Mouse (Mus musculus): ENCODE results near the gene Sugt1. TPM values are rescaled to one million over a fixed set of nuclear protein-coding genes. Genes with fewer than 3 reads are reported as not detected.

Gene Sugt1
- polyA plus RNA-seq, 1 experiment from 2014 or later = 186 TPM

DNA sequence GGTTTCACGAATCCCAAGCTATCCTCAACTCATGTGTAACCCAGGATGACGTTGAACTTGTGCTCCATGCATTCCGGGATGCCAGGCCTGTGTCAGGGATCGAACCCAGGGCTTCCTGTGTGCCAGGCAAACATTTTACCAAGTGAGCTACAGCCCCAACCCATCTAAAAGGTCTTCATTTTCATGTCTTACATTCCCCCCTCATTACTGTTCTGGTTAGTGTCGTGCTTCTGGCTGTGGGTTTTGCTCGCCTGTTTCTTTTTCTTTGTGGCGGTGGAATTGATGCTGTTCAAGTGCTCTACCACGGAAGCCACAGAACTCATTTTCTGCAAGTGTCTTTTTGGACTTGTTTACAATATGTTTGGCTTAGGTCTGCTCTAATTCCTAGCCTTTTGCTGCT lies 3.4 kb downstream of the Sugt1 start:
- Histone ChIP-seq H3K4me3 (ENCODE audit: low read depth, low read length) (no peak overlapping the region), H3K4me2 (ENCODE audit: low read depth, low read length) (no peak overlapping the region), H3K36me3 (replicated peaks; ENCODE audit: control insufficient read depth, insufficient read depth, low read depth, low read length) (no peaks in the 10 kb centered on the region; the same call in 1 of the 2 replicates), H3K9ac (replicated peaks; ENCODE audit: low read length) (no peak overlapping the region), H3K27me3 (ENCODE audit: control insufficient read depth, insufficient read depth, low read length) (no peaks in the 10 kb centered on the region), H3K9me3 (replicated peaks; ENCODE audit: control insufficient read depth, low read length) (no peaks in the 10 kb centered on the region), H3K27ac (replicated peaks; ENCODE audit: low read depth, low read length) (no peak overlapping the region), H3K4me1 (ENCODE audit: control insufficient read depth, insufficient read depth, low read length) (peaks cover 4% of the 10 kb centered on the region)
- ATAC-seq (replicated peaks; ENCODE audit: insufficient number of reproducible peaks, low FRiP score, low TSS enrichment, low read depth) (no peak), DNase-seq (ENCODE audit: low spot score) (no peak)
- 96% methylated on average over 8 of the region's 8 CpGs for WGBS

DNA sequence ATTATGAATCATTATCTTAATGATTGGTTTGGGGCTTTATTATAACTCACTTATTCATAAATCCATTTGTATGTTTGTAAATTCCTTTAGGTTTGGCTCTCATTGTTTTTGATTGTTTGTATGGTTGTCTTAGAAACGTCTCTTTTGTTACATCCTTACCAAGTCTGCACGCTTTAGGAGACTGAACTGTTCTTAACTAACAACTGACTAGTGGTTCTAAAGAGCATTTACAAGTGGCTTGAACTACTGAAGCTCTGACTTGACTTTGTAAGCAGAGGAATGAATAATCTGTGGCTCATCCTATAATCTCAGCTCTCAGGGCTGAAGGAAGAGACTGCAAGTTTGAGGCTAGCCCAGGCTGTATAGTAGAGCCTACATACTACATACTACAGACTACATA lies 4.1 kb downstream of the Sugt1 start:
- DNase-seq (ENCODE audit: low spot score) = no peak
- Histone ChIP-seq H3K9me3 (replicated peaks; ENCODE audit: control insufficient read depth, low read length) (no peaks in the 10 kb centered on the region), H3K4me2 (ENCODE audit: low read depth, low read length) (no peak overlapping the region), H3K27ac (replicated peaks; ENCODE audit: low read depth, low read length) (no peak overlapping the region), H3K4me1 (ENCODE audit: control insufficient read depth, insufficient read depth, low read length) (peaks cover 4% of the 10 kb centered on the region), H3K4me3 (ENCODE audit: low read depth, low read length) (no peak overlapping the region), H3K36me3 (replicated peaks; ENCODE audit: control insufficient read depth, insufficient read depth, low read depth, low read length) (no peaks in the 10 kb centered on the region; the same call in 1 of the 2 replicates), H3K27me3 (ENCODE audit: control insufficient read depth, insufficient read depth, low read length) (no peaks in the 10 kb centered on the region), H3K9ac (replicated peaks; ENCODE audit: low read length) (no peak overlapping the region)
- ATAC-seq (replicated peaks; ENCODE audit: insufficient number of reproducible peaks, low FRiP score, low TSS enrichment, low read depth) = no peak
- 92% methylated on average over 2 of the region's 2 CpGs for WGBS

DNA sequence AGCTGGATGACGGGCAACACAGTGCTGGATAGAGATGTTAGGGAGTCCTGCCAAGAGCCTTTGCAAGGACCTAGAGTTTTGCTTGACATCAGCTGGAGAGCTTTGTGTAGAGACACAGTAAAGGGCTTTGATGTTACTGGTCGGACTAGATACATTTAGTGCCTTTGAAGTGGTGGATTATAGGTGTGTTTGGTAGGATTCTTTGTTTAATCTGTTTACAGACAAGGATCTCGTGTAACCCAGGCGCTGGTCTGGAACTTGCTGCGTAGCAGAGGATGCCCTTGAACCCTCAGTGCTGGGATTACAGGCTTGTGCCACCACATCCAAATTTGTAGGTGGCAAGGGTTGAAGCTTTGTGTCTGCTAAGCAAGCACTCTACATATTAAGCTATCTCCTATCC lies 6.6 kb downstream of the Sugt1 start:
- Histone ChIP-seq H3K27ac (replicated peaks; ENCODE audit: low read depth, low read length) (no peak overlapping the region), H3K9ac (replicated peaks; ENCODE audit: low read length) (no peak overlapping the region), H3K36me3 (replicated peaks; ENCODE audit: control insufficient read depth, insufficient read depth, low read depth, low read length) (no peaks in the 10 kb centered on the region; the same call in none of the 2 replicates), H3K9me3 (replicated peaks; ENCODE audit: control insufficient read depth, low read length) (no peaks in the 10 kb centered on the region), H3K4me2 (ENCODE audit: low read depth, low read length) (no peak overlapping the region), H3K4me1 (ENCODE audit: control insufficient read depth, insufficient read depth, low read length) (no peaks in the 10 kb centered on the region), H3K4me3 (ENCODE audit: low read depth, low read length) (no peak overlapping the region), H3K27me3 (ENCODE audit: control insufficient read depth, insufficient read depth, low read length) (no peaks in the 10 kb centered on the region)
- ATAC-seq (replicated peaks; ENCODE audit: insufficient number of reproducible peaks, low FRiP score, low TSS enrichment, low read depth) (no peak), DNase-seq (ENCODE audit: low spot score) (no peak)
- WGBS = 91% methylated on average over 5 of the region's 5 CpGs

DNA sequence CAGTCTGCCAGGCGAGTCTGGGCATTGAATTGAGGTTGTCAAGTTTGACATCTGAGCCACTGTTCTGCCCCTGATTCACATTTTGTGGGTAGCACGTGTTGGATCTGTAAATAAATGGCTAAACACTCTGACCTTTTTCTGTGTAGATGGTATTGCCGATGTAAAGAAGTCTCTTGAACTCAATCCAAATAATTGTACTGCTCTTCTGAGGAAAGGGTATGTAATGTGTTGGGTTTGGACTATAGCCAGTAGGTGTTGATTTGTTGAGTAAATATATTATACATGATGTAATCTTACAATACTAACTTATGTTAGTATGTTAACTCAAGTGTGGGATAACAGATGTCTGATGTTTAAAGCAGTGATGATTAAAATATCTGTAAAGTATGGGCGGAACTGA lies 9.1 kb downstream of the Sugt1 start:
- H3K4me1 ChIP-seq (ENCODE audit: control insufficient read depth, insufficient read depth, low read length) = no peaks in the 10 kb centered on the region
- no peaks in the 10 kb centered on the region for H3K9me3 ChIP-seq (replicated peaks; ENCODE audit: control insufficient read depth, low read length)
- no peak overlapping the region for H3K4me3 ChIP-seq (ENCODE audit: low read depth, low read length)
- H3K27me3 ChIP-seq (ENCODE audit: control insufficient read depth, insufficient read depth, low read length) = no peaks in the 10 kb centered on the region
- no peak overlapping the region for H3K9ac ChIP-seq (replicated peaks; ENCODE audit: low read length)
- WGBS = 90% methylated on average over 4 of the region's 4 CpGs
- ATAC-seq (replicated peaks; ENCODE audit: insufficient number of reproducible peaks, low FRiP score, low TSS enrichment, low read depth) (no peak), DNase-seq (ENCODE audit: low spot score) (no peak)
- H3K36me3 ChIP-seq (replicated peaks; ENCODE audit: control insufficient read depth, insufficient read depth, low read depth, low read length) = no peaks in the 10 kb centered on the region; the same call in 1 of the 2 replicates
- no peak overlapping the region for H3K27ac ChIP-seq (replicated peaks; ENCODE audit: low read depth, low read length)
- H3K4me2 ChIP-seq (ENCODE audit: low read depth, low read length) = no peak overlapping the region

DNA sequence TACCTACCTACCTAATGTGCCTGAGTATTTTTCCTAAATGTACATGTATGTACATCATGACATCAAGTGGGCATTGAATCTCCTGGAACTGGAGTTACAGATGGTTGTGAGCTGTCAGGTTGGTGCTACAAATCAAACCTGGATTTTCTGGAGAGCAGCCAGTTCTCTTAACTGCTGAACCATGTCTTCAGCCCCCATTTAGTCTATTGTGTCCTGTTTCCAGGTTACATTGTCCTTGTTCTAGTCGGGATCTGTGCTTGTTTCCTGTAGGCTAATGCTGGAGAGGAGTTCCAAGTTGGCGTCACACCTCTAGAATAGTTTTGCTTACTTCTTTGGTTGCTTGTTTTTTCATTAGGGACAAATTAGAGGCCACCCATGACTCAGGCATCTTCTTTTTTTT lies 18.4 kb downstream of the Sugt1 start:
- Histone ChIP-seq H3K36me3 (replicated peaks; ENCODE audit: control insufficient read depth, insufficient read depth, low read depth, low read length) (no peaks in the 10 kb centered on the region; the same call in none of the 2 replicates), H3K4me2 (ENCODE audit: low read depth, low read length) (no peak overlapping the region), H3K4me1 (ENCODE audit: control insufficient read depth, insufficient read depth, low read length) (no peaks in the 10 kb centered on the region), H3K9ac (replicated peaks; ENCODE audit: low read length) (no peak overlapping the region), H3K4me3 (ENCODE audit: low read depth, low read length) (no peak overlapping the region), H3K27ac (replicated peaks; ENCODE audit: low read depth, low read length) (no peak overlapping the region), H3K27me3 (ENCODE audit: control insufficient read depth, insufficient read depth, low read length) (no peaks in the 10 kb centered on the region), H3K9me3 (replicated peaks; ENCODE audit: control insufficient read depth, low read length) (no peaks in the 10 kb centered on the region)
- ATAC-seq (replicated peaks; ENCODE audit: insufficient number of reproducible peaks, low FRiP score, low TSS enrichment, low read depth) (no peak), DNase-seq (ENCODE audit: low spot score) (no peak)
- 80% methylated on average over 2 of the region's 2 CpGs for WGBS

DNA sequence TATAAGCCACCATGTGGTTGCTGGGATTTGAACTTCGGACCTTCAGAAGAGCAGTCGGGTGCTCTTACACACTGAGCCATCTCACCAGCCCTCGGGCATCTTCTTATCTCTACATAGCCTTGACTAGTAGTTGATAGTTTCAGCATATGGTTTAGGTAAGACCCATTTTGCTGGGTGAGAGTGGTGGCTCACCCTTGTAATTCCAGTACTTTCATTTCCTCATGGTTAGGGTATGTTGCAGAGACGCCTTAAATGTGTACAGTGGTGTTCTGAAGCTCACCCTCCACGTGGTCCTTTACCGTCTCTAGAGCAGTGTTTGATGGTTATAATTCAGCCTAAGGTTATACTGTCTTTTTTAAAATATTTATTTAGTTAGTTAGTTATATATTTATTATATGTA lies 18.9 kb downstream of the Sugt1 start:
- Histone ChIP-seq H3K4me3 (ENCODE audit: low read depth, low read length) (no peak overlapping the region), H3K4me2 (ENCODE audit: low read depth, low read length) (no peak overlapping the region), H3K4me1 (ENCODE audit: control insufficient read depth, insufficient read depth, low read length) (no peaks in the 10 kb centered on the region), H3K27ac (replicated peaks; ENCODE audit: low read depth, low read length) (no peak overlapping the region), H3K27me3 (ENCODE audit: control insufficient read depth, insufficient read depth, low read length) (no peaks in the 10 kb centered on the region), H3K36me3 (replicated peaks; ENCODE audit: control insufficient read depth, insufficient read depth, low read depth, low read length) (no peaks in the 10 kb centered on the region; the same call in none of the 2 replicates), H3K9ac (replicated peaks; ENCODE audit: low read length) (no peak overlapping the region), H3K9me3 (replicated peaks; ENCODE audit: control insufficient read depth, low read length) (no peaks in the 10 kb centered on the region)
- DNase-seq (ENCODE audit: low spot score) (no peak), ATAC-seq (replicated peaks; ENCODE audit: insufficient number of reproducible peaks, low FRiP score, low TSS enrichment, low read depth) (no peak)
- WGBS = 94% methylated on average over 6 of the region's 6 CpGs

DNA sequence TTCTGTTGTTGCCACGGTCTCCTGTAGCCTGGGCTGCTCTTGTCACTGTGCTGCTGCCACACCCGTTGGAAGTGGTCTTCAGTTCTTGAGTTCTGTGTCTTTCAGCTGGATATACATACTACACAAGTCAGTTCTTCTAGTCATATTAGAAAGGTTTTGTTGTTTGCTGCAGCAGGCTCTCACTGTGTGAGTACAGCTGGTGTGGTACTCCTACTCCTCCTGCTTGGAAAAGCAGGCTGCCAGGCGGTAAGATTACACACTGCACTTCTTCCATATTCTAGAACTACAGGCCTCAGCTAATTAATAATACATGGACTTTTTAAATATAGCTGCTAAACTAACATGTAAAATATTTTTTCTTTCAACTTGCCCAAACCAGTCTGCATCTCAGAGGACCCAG lies 19.4 kb downstream of the Sugt1 start:
- no peak overlapping the region for H3K9ac ChIP-seq (replicated peaks; ENCODE audit: low read length)
- ATAC-seq (replicated peaks; ENCODE audit: insufficient number of reproducible peaks, low FRiP score, low TSS enrichment, low read depth) (no peak), DNase-seq (ENCODE audit: low spot score) (no peak)
- H3K4me2 ChIP-seq (ENCODE audit: low read depth, low read length) = no peak overlapping the region
- H3K4me3 ChIP-seq (ENCODE audit: low read depth, low read length) = no peak overlapping the region
- H3K36me3 ChIP-seq (replicated peaks; ENCODE audit: control insufficient read depth, insufficient read depth, low read depth, low read length) = no peaks in the 10 kb centered on the region; the same call in none of the 2 replicates
- no peaks in the 10 kb centered on the region for H3K27me3 ChIP-seq (ENCODE audit: control insufficient read depth, insufficient read depth, low read length)
- H3K4me1 ChIP-seq (ENCODE audit: control insufficient read depth, insufficient read depth, low read length) = no peaks in the 10 kb centered on the region
- WGBS = 92% methylated on average over 3 of the region's 3 CpGs
- no peaks in the 10 kb centered on the region for H3K9me3 ChIP-seq (replicated peaks; ENCODE audit: control insufficient read depth, low read length)
- H3K27ac ChIP-seq (replicated peaks; ENCODE audit: low read depth, low read length) = no peak overlapping the region

DNA sequence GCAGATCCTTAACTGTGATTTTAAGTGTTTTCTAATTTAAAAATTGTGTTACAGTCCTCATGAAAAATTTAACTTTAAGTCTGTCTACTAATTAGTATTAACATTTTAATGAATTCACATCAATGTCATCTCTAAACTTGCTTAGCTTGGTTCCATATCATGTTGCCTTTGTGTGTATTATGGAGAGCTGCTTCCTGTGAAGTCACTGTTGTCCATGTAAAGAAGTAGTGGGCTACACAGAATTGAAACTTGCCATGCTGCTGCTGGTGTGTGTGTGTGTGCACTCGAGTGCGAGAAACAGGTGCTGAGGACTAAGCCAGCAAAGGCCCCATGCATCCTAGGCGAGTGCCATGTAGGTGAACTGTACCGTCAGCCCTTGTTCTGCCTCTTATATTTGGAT lies 19.9 kb downstream of the Sugt1 start:
- no peak for ATAC-seq (replicated peaks; ENCODE audit: insufficient number of reproducible peaks, low FRiP score, low TSS enrichment, low read depth)
- no peaks in the 10 kb centered on the region for H3K27me3 ChIP-seq (ENCODE audit: control insufficient read depth, insufficient read depth, low read length)
- no peak overlapping the region for H3K27ac ChIP-seq (replicated peaks; ENCODE audit: low read depth, low read length)
- H3K4me3 ChIP-seq (ENCODE audit: low read depth, low read length) = no peak overlapping the region
- H3K9ac ChIP-seq (replicated peaks; ENCODE audit: low read length) = no peak overlapping the region
- no peaks in the 10 kb centered on the region; the same call in none of the 2 replicates for H3K36me3 ChIP-seq (replicated peaks; ENCODE audit: control insufficient read depth, insufficient read depth, low read depth, low read length)
- H3K4me1 ChIP-seq (ENCODE audit: control insufficient read depth, insufficient read depth, low read length) = no peaks in the 10 kb centered on the region
- H3K9me3 ChIP-seq (replicated peaks; ENCODE audit: control insufficient read depth, low read length) = no peaks in the 10 kb centered on the region
- no peak overlapping the region for H3K4me2 ChIP-seq (ENCODE audit: low read depth, low read length)
- no peak for DNase-seq (ENCODE audit: low spot score)
- WGBS = 90% methylated on average over 4 of the region's 4 CpGs
